Mouse (Mus musculus) cerebellum, adult 2 months (tissue): ENCODE measurements around the gene Zfp951. TPM values are rescaled to one million over a fixed set of nuclear protein-coding genes. Genes with fewer than 3 reads are reported as not detected.
"Not testable (repeated sequence)": the region's sequence is repeated elsewhere in the genome, so short reads cannot be mapped to it uniquely, and the experiment has no call there.

ENCODE experiments used
- DNase-seq, 2 experiments: peaks; one replicate each; pipeline ENCODE4 v3.0.0; 2021
- H3K27ac ChIP-seq: fragments of 200-500 bp; 2 replicates; pipeline ENCODE4 v1.5.1; 2012; ENCODE audit warnings: low read length, control low read depth, inconsistent platforms; ENCODE audit not compliant: insufficient read depth
- H3K27me3 ChIP-seq: fragments of 200-500 bp; 2 replicates; pipeline ENCODE4 v1.6.1; 2012; ENCODE audit warnings: inconsistent platforms, mild to moderate bottlenecking, low read length, moderate library complexity; ENCODE audit not compliant: control insufficient read depth, insufficient read depth
- H3K4me1 ChIP-seq: fragments of 200-500 bp; 2 replicates; pipeline ENCODE4 v1.6.1; 2011; ENCODE audit warnings: low read length; ENCODE audit not compliant: control insufficient read depth, insufficient read depth
- H3K4me3 ChIP-seq: fragments of 200-500 bp; replicated peaks from 2 replicates; pipeline ENCODE3; 2011; ENCODE audit warnings: mild to moderate bottlenecking, low read depth, low read length, control low read depth; ENCODE audit not compliant: insufficient read depth
- CTCF ChIP-seq: fragments of 200-500 bp; IDR thresholded peaks from 2 replicates; pipeline ENCODE4 v1.5.1; 2011; ENCODE audit warnings: low read depth, mild to moderate bottlenecking, control low read depth, low read length, moderate library complexity, borderline replicate concordance; ENCODE audit not compliant: insufficient read depth
- POLR2A ChIP-seq: fragments of 200-500 bp; IDR thresholded peaks from 2 replicates; pipeline ENCODE4 v1.6.1; 2011; ENCODE audit warnings: low read length, control low read depth, borderline replicate concordance; ENCODE audit not compliant: insufficient read depth
- WGBS: fragments of 180-500 bp; shearing (Covaris S2); methylation state at CpG from one replicate; pipeline ENCODE4 v1.1.7; 2018; 5-methylcytosine and 5-hydroxymethylcytosine counted together
- polyA plus RNA-seq: library from polyadenylated mRNA; depleted of rRNA; stranded (reverse); fragments of >200 nt; gene quantifications from 2 replicates; pipeline ENCODE4 v1.2.3, GENCODE M21; 2012; rRNA removed

Zfp951 gene
- 1.7 and 3.1 TPM in 2 replicates for polyA plus RNA-seq

- not testable (repeated sequence) for H3K27ac ChIP-seq, H3K4me1 ChIP-seq, H3K27me3 ChIP-seq
- H3K4me3 ChIP-seq = peak within 1 kb of the TSS; percentile 56
- DNase-seq = peak; percentile 73 to 80
- 40% methylated on average over 11 of the region's 12 CpGs for WGBS
These were observed at the start of gene Zfp951 for GRCm38 (mm10) chr5:104859962-104860525. Gene Zfp951, minus strand, starts transcription at chr5:104860070.

DNA sequence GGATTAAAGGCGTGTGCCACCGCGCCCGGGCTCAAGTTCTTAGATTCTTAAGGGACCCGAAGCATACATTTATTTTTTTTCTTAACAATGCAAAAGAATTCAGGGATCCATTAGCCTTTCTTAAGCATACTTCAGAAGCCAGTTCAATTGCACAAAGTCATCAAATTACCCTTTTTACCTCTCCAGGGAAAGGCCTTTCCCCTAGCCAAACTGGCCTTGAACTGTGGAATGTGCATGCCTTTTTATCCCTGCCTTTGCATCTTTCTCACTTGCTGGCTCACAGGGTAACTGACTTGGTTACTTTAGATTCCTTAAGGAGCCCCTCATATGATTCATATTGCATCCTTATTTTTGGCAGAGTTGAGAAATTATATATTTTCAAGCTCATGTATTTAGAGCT is 46.7 kb upstream of the Zfp951 start:
- not testable (repeated sequence) for H3K4me1 ChIP-seq, H3K4me3 ChIP-seq, H3K27ac ChIP-seq, DNase-seq, H3K27me3 ChIP-seq
- WGBS = 86% methylated on average over 5 of the region's 5 CpGs

DNA sequence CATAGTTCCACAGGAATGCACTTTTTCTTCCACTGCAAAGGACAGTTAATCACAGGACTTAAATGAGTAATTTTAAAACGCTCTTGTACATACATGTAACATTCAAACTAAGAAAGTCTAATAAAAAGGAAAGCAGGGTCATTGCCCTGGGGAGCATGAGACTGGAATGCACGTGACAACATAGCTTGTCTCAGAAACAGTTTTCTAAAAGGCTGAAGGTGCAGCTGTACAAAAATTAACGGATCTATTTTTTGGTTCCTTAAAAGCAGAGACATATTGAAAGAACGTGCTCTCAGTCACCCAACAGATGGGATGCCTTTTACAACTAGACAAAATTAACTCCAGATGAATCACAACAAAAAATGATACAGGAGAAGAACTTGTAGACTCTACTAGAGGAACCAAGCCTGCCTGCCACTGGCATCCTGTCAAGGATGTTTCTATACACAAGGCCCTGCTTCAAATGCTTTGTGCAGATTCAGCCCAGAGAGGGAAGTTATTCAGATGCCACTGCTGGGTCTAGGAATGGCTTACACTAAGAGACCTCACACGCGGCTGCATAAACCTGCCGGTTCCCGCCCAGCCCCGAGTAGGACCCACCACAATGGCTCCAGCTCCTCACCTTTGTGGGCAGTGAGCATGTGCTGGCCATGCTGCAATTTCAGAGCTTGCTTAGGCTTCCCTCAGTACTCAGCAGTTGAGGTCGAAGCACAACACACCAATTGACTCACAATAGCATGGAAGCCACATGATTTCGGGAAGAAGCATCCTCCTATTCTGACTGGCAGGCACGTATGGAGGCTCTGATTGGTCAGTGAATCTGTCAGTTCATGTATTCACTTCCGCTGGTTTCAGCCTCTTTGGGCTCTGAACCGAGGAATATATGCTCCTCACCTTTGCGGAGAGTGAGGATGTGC is 567 bp downstream of the Zfp951 start:
- H3K27me3 ChIP-seq, DNase-seq, H3K27ac ChIP-seq, H3K4me1 ChIP-seq: not testable (repeated sequence)
- 60% methylated on average over 10 of the region's 15 CpGs for WGBS
- H3K4me3 ChIP-seq = peak overlapping the region; percentile 44

DNA sequence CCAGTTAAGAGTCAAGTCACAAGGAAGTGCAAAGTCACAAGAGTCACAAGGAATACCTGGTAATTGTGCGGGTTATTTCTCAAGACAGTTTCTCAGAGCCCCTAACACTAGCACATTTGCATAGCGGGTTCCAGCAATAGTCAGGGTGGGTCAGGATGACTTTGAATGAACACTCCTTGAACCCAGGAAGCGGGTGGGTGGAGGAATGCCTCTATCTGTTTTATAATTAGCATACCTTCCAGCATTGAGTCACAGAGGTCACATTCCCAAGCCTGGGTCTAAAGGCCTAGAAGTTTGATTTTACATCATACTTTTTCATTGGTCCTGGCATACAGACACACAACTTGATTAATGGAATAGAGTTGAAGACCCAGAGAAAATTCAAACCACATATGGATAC is 5.3 kb downstream of the Zfp951 start:
- H3K4me3 ChIP-seq, H3K4me1 ChIP-seq, DNase-seq, H3K27me3 ChIP-seq, H3K27ac ChIP-seq: not testable (repeated sequence)
- 90% methylated on average over 3 of the region's 3 CpGs for WGBS

GRCm38 (mm10) chr5:104833330-104833729 is 26.5 kb downstream of the Zfp951 start:
- TF ChIP-seq POLR2A = no peak
- no peak for TF ChIP-seq CTCF
- no peak for DNase-seq
- Histone ChIP-seq H3K27me3 (no peaks in the 10 kb centered on the region), H3K4me1 (no peaks in the 10 kb centered on the region), H3K4me3 (no peak overlapping the region), H3K27ac (no peak overlapping the region)

DNA sequence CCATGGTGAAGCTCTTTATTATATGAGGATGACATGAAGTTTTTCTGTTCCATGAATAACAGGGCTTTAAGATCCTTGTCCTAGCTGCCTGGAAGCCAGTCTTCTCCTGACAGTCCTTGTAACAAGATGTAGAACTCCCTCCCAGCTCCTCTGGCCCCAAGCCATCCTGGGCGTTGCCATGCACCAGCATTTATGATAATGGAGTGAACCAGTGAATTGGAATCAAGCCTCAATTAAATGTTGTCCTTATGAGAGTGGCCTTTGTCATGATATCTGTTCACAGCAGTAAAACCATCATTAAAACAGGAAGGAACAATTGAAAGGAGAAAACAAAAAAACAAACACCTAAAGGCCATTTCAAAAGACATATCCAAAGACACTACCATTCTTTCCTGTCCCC is 30.3 kb downstream of the Zfp951 start:
- Histone ChIP-seq H3K27ac (no peak overlapping the region), H3K27me3 (no peaks in the 10 kb centered on the region), H3K4me3 (no peak overlapping the region), H3K4me1 (no peaks in the 10 kb centered on the region)
- TF ChIP-seq CTCF = no peak
- TF ChIP-seq POLR2A = no peak
- DNase-seq = no peak
- 38% methylated on average over 1 of the region's 1 CpGs for WGBS

DNA sequence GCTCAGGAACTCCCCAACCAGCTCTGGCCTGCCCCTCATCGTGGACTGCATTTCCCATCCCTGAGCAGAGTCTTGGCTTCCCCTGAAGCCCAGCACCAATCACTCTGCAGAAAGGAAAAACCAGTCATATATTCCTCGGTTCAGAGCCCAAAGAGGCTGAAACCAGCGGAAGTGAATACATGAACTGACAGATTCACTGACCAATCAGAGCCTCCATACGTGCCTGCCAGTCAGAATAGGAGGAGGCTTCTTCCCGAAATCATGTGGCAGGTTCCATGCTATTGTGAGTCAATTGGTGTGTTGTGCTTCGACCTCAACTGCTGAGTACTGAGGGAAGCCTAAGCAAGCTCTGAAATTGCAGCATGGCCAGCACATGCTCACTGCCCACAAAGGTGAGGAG is 89.7 kb downstream of the Zfp951 start:
- not testable (repeated sequence) for H3K27ac ChIP-seq, H3K4me1 ChIP-seq, DNase-seq, H3K4me3 ChIP-seq, H3K27me3 ChIP-seq
- WGBS = 73% methylated on average over 6 of the region's 6 CpGs

Other genes starting within 250 kb of the Zfp951 start
- 0.11 and 0.13 TPM in 2 replicates for gene Abcg3, start 122.6 kb upstream of the Zfp951 start, polyA plus RNA-seq